Mouse (Mus musculus): Measurements from ENCODE around the gene Me3. TPM values are rescaled to one million over a fixed set of nuclear protein-coding genes. Genes with fewer than 3 reads are reported as not detected.

Me3 gene
- polyA plus RNA-seq, 1 experiment from 2014 or later: 1.1 TPM

DNA sequence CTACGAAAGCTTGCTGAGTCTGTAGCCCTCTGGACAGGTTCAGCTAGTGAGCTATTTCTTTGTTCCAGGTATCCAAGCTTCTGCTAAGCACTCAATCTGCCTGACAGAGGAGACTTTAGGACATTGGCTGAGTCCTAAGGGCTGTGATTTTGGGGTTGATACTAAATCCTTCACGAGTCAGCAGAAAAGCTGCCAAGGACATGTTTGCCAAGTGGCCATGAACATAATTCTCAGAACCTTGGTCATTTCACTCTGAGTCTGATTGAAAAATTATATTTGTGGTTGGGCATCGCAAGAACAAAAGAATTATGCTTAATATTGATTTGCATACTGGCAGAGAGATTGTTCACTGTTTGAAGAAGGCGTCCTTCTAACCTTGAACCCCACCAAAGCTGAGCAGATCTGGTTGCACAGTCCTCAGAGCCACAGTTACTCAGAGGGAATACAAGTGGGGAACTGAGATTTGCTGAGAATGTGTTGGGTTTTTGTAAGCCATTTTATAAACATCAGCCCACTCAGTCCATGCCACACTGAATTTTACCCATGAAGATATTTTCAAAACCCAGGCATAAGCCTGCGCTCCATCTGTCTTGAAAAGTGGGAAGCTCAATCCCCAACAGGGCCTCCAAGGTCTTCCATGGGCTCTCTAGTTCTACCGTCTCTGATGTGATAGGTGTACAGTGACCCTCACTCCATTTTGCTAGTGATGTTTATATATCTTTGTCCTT lies 39.1 kb downstream of the Me3 start:
- WGBS: 88% methylated on average over 6 of the region's 6 CpGs
- H3K9ac ChIP-seq: no peak overlapping the region
- H3K4me2 ChIP-seq (replicated peaks): no peak overlapping the region
- H3K9me3 ChIP-seq: no peaks in the 10 kb centered on the region
- no peaks in the 10 kb centered on the region for H3K27me3 ChIP-seq
- no peak overlapping the region for H3K27ac ChIP-seq
- no peak for ATAC-seq (ENCODE audit: low FRiP score, low read depth)
- H3K4me1 ChIP-seq: no peaks in the 10 kb centered on the region
- no peak overlapping the region for H3K4me3 ChIP-seq
- no peaks in the 10 kb centered on the region for H3K36me3 ChIP-seq

DNA sequence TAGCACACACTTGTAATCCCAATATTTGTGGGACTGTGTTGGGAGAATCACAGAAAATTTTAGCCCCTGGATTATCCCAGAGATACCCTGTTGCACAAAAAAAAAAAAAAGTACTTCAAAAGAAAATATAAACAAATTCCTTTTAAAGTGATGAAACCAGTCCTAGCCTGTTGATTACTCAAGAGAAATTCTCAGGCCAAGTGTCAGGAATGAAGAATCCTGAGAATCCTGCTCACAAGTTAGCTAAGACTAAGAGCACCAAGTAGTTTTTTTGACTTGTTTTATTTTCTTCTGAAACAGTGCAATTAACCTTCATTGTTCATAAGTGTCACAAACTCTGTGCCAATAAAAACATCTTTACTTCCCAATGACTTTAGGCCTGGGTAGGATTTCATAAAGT lies 44.0 kb downstream of the Me3 start:
- Histone ChIP-seq H3K4me3 (no peak overlapping the region), H3K27me3 (no peaks in the 10 kb centered on the region), H3K4me1 (peaks cover 17% of the 10 kb centered on the region), H3K9me3 (no peaks in the 10 kb centered on the region), H3K36me3 (no peaks in the 10 kb centered on the region), H3K4me2 (replicated peaks) (no peak overlapping the region), H3K9ac (no peak overlapping the region), H3K27ac (no peak overlapping the region)
- ATAC-seq (ENCODE audit: low FRiP score, low read depth): no peak

DNA sequence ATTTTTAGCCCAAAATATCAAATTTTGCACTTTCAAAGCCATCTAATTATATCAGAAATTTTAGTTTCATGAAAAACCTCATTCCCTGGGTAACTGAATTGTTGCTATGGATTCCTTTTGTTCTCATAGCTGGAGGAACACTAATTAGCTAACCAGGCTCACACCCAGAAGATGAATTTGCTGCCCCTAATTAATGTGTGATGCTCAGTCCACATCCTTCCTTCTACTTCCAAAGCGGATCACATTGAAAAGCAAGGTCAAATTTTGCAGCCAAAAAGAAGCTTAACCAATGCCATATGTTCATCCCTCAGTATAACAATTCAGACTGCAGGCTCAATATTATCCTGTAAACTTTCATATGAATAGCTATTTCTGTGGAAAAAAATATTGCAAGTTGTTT lies 45.7 kb downstream of the Me3 start:
- no peak overlapping the region for H3K4me3 ChIP-seq
- H3K4me2 ChIP-seq (replicated peaks): no peak overlapping the region
- H3K27ac ChIP-seq: no peak overlapping the region
- no peaks in the 10 kb centered on the region for H3K36me3 ChIP-seq
- 26% methylated on average over 1 of the region's 1 CpGs for WGBS
- no peak for ATAC-seq (ENCODE audit: low FRiP score, low read depth)
- H3K27me3 ChIP-seq: no peaks in the 10 kb centered on the region
- H3K9ac ChIP-seq: no peak overlapping the region
- peaks cover 17% of the 10 kb centered on the region for H3K4me1 ChIP-seq
- H3K9me3 ChIP-seq: no peaks in the 10 kb centered on the region

DNA sequence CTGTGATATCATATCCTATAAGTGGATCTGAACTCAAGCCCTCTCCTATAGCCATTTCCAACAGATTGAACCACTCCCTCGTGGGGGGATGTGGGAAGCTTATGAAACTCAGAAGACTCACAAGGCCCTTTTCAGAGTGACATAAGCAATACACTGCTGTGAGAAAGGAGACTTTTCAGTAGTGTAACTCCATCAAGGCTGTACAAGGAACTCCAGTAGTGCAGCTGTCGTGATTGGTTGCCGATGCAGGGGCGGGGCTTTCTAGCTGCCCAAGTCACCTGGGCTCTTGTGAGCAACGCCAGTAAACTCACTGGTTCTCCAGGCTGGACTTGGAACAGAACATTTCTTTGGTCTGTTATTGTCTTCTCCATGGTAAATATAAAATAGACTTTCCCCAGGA lies 46.5 kb downstream of the Me3 start:
- Histone ChIP-seq H3K36me3 (no peaks in the 10 kb centered on the region), H3K4me3 (no peak overlapping the region)

DNA sequence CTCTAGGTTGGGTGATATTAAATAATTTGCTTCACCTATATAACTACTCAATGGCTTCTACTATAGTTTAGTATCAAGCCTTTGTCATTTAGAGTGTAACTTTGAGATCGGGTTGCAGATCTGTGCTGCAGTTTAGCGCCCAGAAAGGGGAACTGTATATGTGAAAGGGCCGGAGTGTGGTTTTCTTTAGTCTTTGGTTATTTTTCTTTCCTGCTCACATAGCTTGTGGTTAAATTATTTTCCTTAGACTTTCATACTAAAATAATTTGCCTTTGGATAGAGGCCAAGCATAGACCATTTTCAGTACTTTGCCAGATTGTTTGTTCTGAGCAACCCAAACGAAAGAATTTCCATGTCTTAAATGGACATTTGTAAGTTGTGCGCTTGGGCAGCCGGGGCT lies 46.9 kb downstream of the Me3 start:
- Histone ChIP-seq H3K27me3 (no peaks in the 10 kb centered on the region), H3K36me3 (no peaks in the 10 kb centered on the region), H3K4me1 (peaks cover 17% of the 10 kb centered on the region), H3K4me3 (no peak overlapping the region), H3K9me3 (no peaks in the 10 kb centered on the region), H3K9ac (no peak overlapping the region), H3K27ac (no peak overlapping the region), H3K4me2 (replicated peaks) (no peak overlapping the region)
- 68% methylated on average over 6 of the region's 6 CpGs for WGBS
- peak; percentile 32; the same call in 1 of the 2 replicates for ATAC-seq (ENCODE audit: low FRiP score, low read depth)

More for the DNA sequence above, 46.5 kb downstream of the Me3 start:
- ATAC-seq (ENCODE audit: low FRiP score, low read depth): 0 out of 2 replicates have a peak, but pooled peaks have one; percentile 40
- H3K27me3 ChIP-seq: no peaks in the 10 kb centered on the region
- H3K27ac ChIP-seq: no peak overlapping the region
- H3K9me3 ChIP-seq: no peaks in the 10 kb centered on the region
- no peak overlapping the region for H3K4me2 ChIP-seq (replicated peaks)
- peaks cover 17% of the 10 kb centered on the region for H3K4me1 ChIP-seq
- 82% methylated on average over 5 of the region's 5 CpGs for whole genome bisulfite sequencing
- no peak overlapping the region for H3K9ac ChIP-seq

DNA sequence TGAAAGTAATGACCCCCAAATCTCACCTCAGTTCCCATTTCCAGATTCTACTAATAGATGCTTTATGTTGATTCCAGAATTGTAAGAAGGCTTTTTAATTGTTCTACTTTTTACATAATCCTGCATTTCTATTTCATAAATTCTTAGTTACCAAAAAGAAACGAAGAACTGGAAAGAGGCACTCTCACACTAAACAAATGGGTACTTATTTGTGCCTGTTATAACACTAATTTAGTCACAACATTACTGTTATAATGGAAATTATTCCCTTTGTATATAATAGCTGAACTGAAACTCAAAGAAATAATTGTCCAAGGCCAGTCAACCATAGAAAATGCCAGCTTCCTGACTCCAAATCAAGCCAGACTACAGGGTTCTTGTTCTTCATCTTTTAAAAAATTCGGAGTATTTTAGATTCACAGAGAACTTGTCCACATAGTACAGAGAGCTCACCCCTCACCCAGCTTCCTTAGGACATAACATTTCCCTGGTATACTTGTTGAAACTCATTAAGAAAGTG lies 47.5 kb downstream of the Me3 start:
- no peaks in the 10 kb centered on the region for H3K9me3 ChIP-seq
- 81% methylated on average over 2 of the region's 2 CpGs for WGBS
- H3K36me3 ChIP-seq: no peaks in the 10 kb centered on the region
- peaks cover 17% of the 10 kb centered on the region for H3K4me1 ChIP-seq
- H3K27ac ChIP-seq: no peak overlapping the region
- H3K4me3 ChIP-seq: no peak overlapping the region
- H3K4me2 ChIP-seq (replicated peaks): no peak overlapping the region
- H3K27me3 ChIP-seq: no peaks in the 10 kb centered on the region
- ATAC-seq (ENCODE audit: low FRiP score, low read depth): no peak
- no peak overlapping the region for H3K9ac ChIP-seq

DNA sequence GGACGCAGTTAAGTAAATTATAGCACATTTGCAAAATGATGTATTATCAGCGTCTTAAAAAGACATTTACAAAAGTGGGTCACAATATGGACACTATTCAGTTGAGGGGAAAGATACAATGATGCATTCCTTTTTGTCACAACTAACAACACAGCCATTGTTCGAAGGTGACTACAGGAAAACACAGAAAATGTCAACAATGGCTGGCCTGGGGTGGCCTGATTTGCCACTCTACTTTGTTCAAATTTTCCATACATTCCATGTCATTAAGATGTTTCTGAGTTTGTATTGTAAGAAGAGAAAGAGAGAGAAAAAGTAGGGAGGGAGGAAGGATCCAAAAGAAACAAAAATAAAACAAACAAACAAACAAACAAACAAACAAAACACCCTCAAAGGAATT lies 48.7 kb downstream of the Me3 start:
- Histone ChIP-seq H3K27ac (no peak overlapping the region), H3K27me3 (no peaks in the 10 kb centered on the region), H3K4me1 (peaks cover 17% of the 10 kb centered on the region), H3K9me3 (no peaks in the 10 kb centered on the region), H3K4me3 (no peak overlapping the region), H3K9ac (no peak overlapping the region), H3K36me3 (no peaks in the 10 kb centered on the region), H3K4me2 (replicated peaks) (no peak overlapping the region)
- WGBS: 84% methylated on average over 3 of the region's 3 CpGs
- no peak for ATAC-seq (ENCODE audit: low FRiP score, low read depth)

DNA sequence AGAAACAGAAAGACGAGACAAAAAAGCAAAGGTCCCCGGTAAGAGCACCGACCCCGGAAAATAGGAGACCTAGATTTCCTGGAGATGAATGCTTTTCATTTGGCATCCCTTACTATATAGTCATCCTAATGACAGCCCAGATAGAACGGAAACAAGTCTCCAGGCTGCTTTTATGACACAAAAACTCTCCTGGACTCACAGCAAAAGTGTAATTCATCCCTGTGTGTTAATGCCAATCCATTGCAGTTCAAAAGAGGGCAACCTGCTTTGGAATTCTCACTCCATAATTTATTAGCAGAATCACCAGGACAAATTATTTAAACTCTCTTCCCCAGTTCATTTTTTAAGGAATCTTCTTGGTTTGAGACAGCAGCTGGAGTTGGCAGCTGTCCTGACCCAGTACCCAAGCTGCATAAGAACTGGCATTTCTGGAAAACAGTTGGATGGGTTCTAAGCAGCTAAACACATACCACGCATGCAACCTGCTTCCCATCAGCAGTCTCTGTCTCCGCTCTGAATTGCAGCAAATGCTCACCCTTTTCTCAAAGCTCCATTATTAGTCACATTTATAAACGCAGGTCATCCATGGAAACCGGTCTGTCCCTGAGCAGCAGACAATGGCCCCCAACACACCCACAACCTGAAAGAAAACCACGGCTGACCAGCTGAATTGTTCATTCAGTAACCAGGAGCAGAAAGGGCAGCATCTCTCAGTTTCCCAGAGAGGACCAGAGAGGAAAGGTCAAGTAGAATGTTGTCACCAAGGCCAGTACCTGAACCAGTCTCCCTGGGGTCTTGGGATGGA lies 49.7 kb downstream of the Me3 start:
- ATAC-seq (ENCODE audit: low FRiP score, low read depth): no peak
- H3K27ac ChIP-seq: no peak overlapping the region
- H3K9ac ChIP-seq: no peak overlapping the region
- no peaks in the 10 kb centered on the region for H3K9me3 ChIP-seq
- H3K4me2 ChIP-seq (replicated peaks): no peak overlapping the region
- H3K4me3 ChIP-seq: no peak overlapping the region
- peaks cover 15% of the 10 kb centered on the region for H3K4me1 ChIP-seq
- H3K36me3 ChIP-seq: no peaks in the 10 kb centered on the region
- H3K27me3 ChIP-seq: no peaks in the 10 kb centered on the region
- 86% methylated on average over 10 of the region's 10 CpGs for WGBS

DNA sequence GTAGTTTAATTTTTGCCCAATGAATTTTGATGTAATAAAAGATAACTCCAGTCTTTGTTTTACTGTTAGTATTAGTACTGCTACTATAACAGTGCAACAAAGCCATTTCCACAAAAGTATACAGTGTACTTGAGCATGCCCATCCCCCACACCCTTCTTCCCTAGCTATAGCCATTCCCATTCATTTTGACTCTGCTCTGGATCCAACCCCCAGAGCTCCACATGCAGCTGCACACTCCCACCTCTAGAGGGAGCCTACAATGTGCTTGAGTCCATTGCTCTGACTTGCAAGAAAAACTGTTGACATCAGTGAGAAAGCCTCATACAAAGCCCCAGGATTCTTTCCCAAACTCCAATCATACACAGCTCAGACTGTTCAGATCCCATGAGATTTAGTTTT lies 66.0 kb downstream of the Me3 start:
- H3K4me1 ChIP-seq: no peaks in the 10 kb centered on the region
- no peak overlapping the region for H3K4me3 ChIP-seq
- H3K9ac ChIP-seq: no peak overlapping the region
- ATAC-seq (ENCODE audit: low FRiP score, low read depth): no peak
- H3K9me3 ChIP-seq: no peaks in the 10 kb centered on the region
- no peak overlapping the region for H3K4me2 ChIP-seq (replicated peaks)
- no peak overlapping the region for H3K27ac ChIP-seq
- H3K36me3 ChIP-seq: no peaks in the 10 kb centered on the region
- no peaks in the 10 kb centered on the region for H3K27me3 ChIP-seq

DNA sequence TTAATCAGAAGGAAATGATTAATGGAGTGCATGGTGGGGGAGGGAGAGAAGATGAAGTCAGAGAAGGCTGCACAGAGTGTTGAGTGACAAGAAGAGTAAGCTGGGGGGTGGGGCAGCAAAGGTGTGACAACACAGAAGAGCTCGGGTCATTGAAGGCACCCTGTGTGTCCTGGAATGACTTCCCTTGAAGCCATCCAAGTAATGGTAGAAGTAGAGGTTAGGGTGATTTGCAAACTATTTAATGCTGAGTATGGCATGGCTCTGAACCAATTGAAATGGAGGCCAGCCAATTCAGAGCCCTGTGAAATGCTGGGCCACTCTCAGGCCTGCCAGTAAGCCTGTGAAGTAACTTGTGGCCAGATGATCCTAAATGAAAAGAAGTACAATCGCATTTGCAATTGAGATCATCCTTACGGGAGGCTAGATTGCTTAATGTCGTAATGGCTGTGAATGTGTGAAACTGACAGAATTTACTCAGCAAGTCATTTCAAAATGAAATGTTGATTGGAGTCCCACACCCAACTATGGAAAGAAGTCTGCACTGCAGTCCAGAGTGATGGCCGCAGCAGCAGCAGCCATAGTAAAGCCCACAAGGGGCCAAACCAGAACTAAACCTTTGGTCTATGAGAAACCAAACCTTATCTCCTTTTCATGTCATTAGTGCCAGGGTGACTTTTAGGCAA lies 67.6 kb downstream of the Me3 start:
- ATAC-seq (ENCODE audit: low FRiP score, low read depth): no peak
- WGBS: 68% methylated on average over 5 of the region's 5 CpGs

DNA sequence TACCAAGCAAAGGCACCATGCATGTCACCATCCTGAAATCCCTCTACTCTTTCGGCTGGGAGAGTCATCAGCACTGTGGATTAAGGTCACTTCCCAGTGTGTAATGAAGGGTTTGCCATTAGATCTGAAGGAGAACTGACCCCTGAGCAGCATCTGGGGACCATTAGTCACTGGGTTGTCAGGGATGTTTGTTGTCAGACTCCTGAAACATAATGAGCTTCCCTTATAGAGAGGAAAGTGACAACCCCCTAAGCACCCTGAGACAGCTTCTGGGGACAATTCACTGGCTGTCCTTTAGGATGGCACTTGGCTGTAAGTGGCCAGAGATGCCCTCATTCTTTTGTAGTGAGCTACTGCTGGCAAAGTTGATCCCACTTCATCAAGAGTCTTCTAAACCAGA lies 68.3 kb downstream of the Me3 start:
- Histone ChIP-seq H3K27me3 (no peaks in the 10 kb centered on the region), H3K9me3 (no peaks in the 10 kb centered on the region), H3K4me3 (no peak overlapping the region), H3K4me2 (replicated peaks) (no peak overlapping the region), H3K9ac (no peak overlapping the region), H3K4me1 (no peaks in the 10 kb centered on the region), H3K27ac (no peak overlapping the region), H3K36me3 (no peaks in the 10 kb centered on the region)
- WGBS: 15% methylated on average over 1 of the region's 1 CpGs
- ATAC-seq (ENCODE audit: low FRiP score, low read depth): no peak

More for the DNA sequence above, 67.6 kb downstream of the Me3 start:
- no peak overlapping the region for H3K27ac ChIP-seq
- no peaks in the 10 kb centered on the region for H3K36me3 ChIP-seq
- no peaks in the 10 kb centered on the region for H3K27me3 ChIP-seq
- H3K9me3 ChIP-seq: no peaks in the 10 kb centered on the region
- no peaks in the 10 kb centered on the region for H3K4me1 ChIP-seq
- no peak overlapping the region for H3K4me2 ChIP-seq (replicated peaks)
- H3K4me3 ChIP-seq: no peak overlapping the region
- H3K9ac ChIP-seq: no peak overlapping the region

DNA sequence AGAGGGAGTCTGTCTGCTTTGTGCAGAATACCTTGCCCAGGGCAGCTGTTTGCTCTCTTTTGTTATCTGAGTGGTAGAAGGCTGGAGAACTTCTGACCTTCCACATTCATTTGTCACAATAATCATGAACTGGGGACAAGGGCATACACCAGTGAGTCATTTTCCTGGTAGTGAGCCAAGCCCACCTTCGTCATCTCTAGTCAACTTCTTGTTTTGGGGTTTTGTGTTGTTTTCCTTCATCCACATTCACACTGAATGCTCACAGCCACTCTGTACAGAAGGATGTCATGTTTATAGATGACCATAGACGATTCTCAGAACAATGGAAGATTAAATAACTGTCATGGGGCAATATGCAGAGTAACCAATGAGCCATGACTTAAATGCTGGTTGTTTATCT lies 78.6 kb downstream of the Me3 start:
- H3K4me1 ChIP-seq: no peaks in the 10 kb centered on the region
- no peak overlapping the region for H3K9ac ChIP-seq
- no peak overlapping the region for H3K4me2 ChIP-seq (replicated peaks)
- no peak for ATAC-seq (ENCODE audit: low FRiP score, low read depth)
- H3K36me3 ChIP-seq: no peaks in the 10 kb centered on the region
- 76% methylated on average over 2 of the region's 2 CpGs for WGBS
- H3K27me3 ChIP-seq: no peaks in the 10 kb centered on the region
- H3K27ac ChIP-seq: no peak overlapping the region
- no peaks in the 10 kb centered on the region for H3K9me3 ChIP-seq
- H3K4me3 ChIP-seq: no peak overlapping the region
